Mouse (Mus musculus): Measurements from ENCODE around the gene Rps6.

DNA sequence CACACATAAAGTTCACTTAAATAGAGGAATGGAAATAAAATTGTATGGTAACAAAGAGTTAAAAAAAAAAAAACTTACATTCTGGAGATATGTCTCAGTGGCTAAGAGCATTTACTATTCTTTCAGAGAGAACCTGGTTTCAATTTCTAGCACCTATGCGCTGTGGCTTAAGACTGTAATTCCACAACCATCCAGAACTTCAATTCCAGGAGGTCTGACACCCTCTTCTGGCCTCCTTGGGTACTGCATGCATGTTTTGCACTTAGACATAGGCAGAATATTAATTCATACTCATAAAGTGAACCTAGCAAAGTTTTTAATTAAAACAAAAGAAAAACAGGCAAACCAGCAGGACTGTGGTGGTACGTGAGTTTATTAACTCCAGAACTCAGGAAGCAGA is 34.0 kb downstream of the Rps6 start:
- TF ChIP-seq CTCF (IDR thresholded peaks at IDR 0.05; ENCODE audit: low read depth, low read length): no peak
- no peak for TF ChIP-seq POLR2A (IDR thresholded peaks at IDR 0.05; ENCODE audit: borderline replicate concordance, low read depth, low read length)

Data from bone marrow macrophage, adult 2 months (primary cell).